In genomic region chr3:147046634-147047033, GRCm38 (mm10) we compare ENCODE assay signal across 12 mouse cellular contexts.
DNase-seq lines count a peak whose midpoint lies in the region; ATAC-seq and TF ChIP-seq lines count a peak whose summit lies in the region.
"Had no signal": no experiment of that assay in that cellular context is flagged by ENCODE, and none has a peak within 500 bp of the region (broad histone marks: within the 10 kb centered on the region; RNA-seq: fewer than 3 reads in every experiment).

No protein-coding gene starts in this region.

- no peak overlapping the region for H3K4me2 ChIP-seq in heart, embryonic 12.5 days
- H3K4me2 ChIP-seq in heart, postnatal 0 days (ENCODE audit: low read depth, low read length): no peak overlapping the region
- H3K4me2 ChIP-seq in stomach, postnatal 0 days (replicated peaks; ENCODE audit: low read depth): no peak overlapping the region
- H3K4me2 ChIP-seq: limb, embryonic 13.5 days; midbrain, embryonic 12.5 days had no signal

- DNase-seq in heart, adult 18-20 months: peak; percentile 54 to 67
- DNase-seq in right cerebral cortex, postnatal 4 days: peak; percentile 11
- DNase-seq in right cerebral cortex, adult 2 months (ENCODE audit: low spot score in 2 of 2): no peak
- DNase-seq in heart, postnatal 0 days (ENCODE audit: low spot score): peak; percentile 71
- no peak for DNase-seq in stomach, postnatal 0 days (ENCODE audit: low spot score)
- no peak for DNase-seq in adrenal gland, postnatal 25 days
- DNase-seq: kidney, postnatal 4 days; thymus, postnatal 14 days had no signal

- H3K9ac ChIP-seq in heart, embryonic 12.5 days: no peak overlapping the region
- no peak overlapping the region for H3K9ac ChIP-seq in heart, postnatal 0 days (replicated peaks; ENCODE audit: low read depth, low read length)
- H3K9ac ChIP-seq in stomach, postnatal 0 days (ENCODE audit: low read length): no peak overlapping the region
- H3K9ac ChIP-seq: limb, embryonic 13.5 days; midbrain, embryonic 12.5 days had no signal

- H3K36me3 ChIP-seq in heart, embryonic 12.5 days: no peaks in the 10 kb centered on the region
- no peaks in the 10 kb centered on the region for H3K36me3 ChIP-seq in heart, postnatal 0 days (replicated peaks; ENCODE audit: control insufficient read depth, insufficient read depth, low read length)
- H3K36me3 ChIP-seq in stomach, postnatal 0 days (ENCODE audit: control insufficient read depth, insufficient read depth, low read length): no peaks in the 10 kb centered on the region
- H3K36me3 ChIP-seq: limb, embryonic 13.5 days; midbrain, embryonic 12.5 days had no signal

- no peak for ATAC-seq in heart, embryonic 12.5 days (ENCODE audit: insufficient number of reproducible peaks, low FRiP score)
- ATAC-seq in heart, postnatal 0 days (ENCODE audit: insufficient read depth, low read depth): peak; percentile 82
- ATAC-seq in stomach, postnatal 0 days (ENCODE audit: low FRiP score, low TSS enrichment): no peak
- no peak for ATAC-seq in erythroblast, adult 5-6 weeks (replicated peaks; ENCODE audit: low FRiP score, poor library complexity, severe bottlenecking)

- no peaks in the 10 kb centered on the region for H3K4me1 ChIP-seq in heart, embryonic 12.5 days (replicated peaks)
- H3K4me1 ChIP-seq in heart, postnatal 0 days (ENCODE audit: control insufficient read depth, insufficient read depth): no peaks in the 10 kb centered on the region
- no peaks in the 10 kb centered on the region for H3K4me1 ChIP-seq in stomach, postnatal 0 days (replicated peaks; ENCODE audit: control insufficient read depth, insufficient read depth)
- H3K4me1 ChIP-seq: midbrain, embryonic 12.5 days had no signal

- no peak for TF ChIP-seq EP300 in heart, postnatal 0 days (IDR thresholded peaks at IDR 0.05; ENCODE audit: low read depth)
- peak; percentile 39 for TF ChIP-seq EP300 in stomach, postnatal 0 days (optimal IDR thresholded peaks at IDR 0.05)

- WGBS in heart, embryonic 12.5 days: 63% methylated on average over 2 of the region's 2 CpGs
- WGBS in heart, postnatal 0 days: 24% methylated on average over 2 of the region's 2 CpGs
- 36% methylated on average over 2 of the region's 2 CpGs for WGBS in stomach, postnatal 0 days

- H3K9me3 ChIP-seq in heart, embryonic 12.5 days (replicated peaks): peaks cover 3% of the 10 kb centered on the region; the same call in 1 of the 2 replicates
- peaks cover 12% of the 10 kb centered on the region for H3K9me3 ChIP-seq in heart, postnatal 0 days (replicated peaks; ENCODE audit: control insufficient read depth, low read length)
- H3K9me3 ChIP-seq in stomach, postnatal 0 days (ENCODE audit: control insufficient read depth, low read length): no peaks in the 10 kb centered on the region

- no peaks in the 10 kb centered on the region for H3K27me3 ChIP-seq in heart, embryonic 12.5 days (replicated peaks)
- H3K27me3 ChIP-seq in heart, postnatal 0 days (ENCODE audit: control insufficient read depth, insufficient read depth, low read length): no peaks in the 10 kb centered on the region
- H3K27me3 ChIP-seq in stomach, postnatal 0 days (ENCODE audit: control insufficient read depth, insufficient read depth, low read length): no peaks in the 10 kb centered on the region
- H3K27me3 ChIP-seq: limb, embryonic 13.5 days; midbrain, embryonic 12.5 days had no signal

- no peak overlapping the region for H3K4me3 ChIP-seq in heart, embryonic 12.5 days
- H3K4me3 ChIP-seq in heart, postnatal 0 days (ENCODE audit: low read depth, low read length): no peak overlapping the region
- no peak overlapping the region for H3K4me3 ChIP-seq in stomach, postnatal 0 days (ENCODE audit: low read depth, low read length)
- H3K4me3 ChIP-seq: limb, embryonic 13.5 days; midbrain, embryonic 12.5 days had no signal

- no peak for TF ChIP-seq CTCF in heart, postnatal 0 days (IDR thresholded peaks at IDR 0.05; ENCODE audit: low read depth)
- no peak for TF ChIP-seq CTCF in stomach, postnatal 0 days (IDR thresholded peaks at IDR 0.05; ENCODE audit: low read depth)

- H3K27ac ChIP-seq in heart, embryonic 12.5 days (ENCODE audit: poor library complexity, severe bottlenecking): no peak overlapping the region
- peak overlapping the region; percentile 58 for H3K27ac ChIP-seq in heart, postnatal 0 days (ENCODE audit: low read depth)
- no peak overlapping the region for H3K27ac ChIP-seq in stomach, postnatal 0 days (replicated peaks)
- H3K27ac ChIP-seq: limb, embryonic 13.5 days; midbrain, embryonic 12.5 days had no signal

Comparison
In these comparisons a context has a peak if more than half of its experiments do, and no peak if none do; other contexts are left out.
1. DNase-seq: peak in heart, adult 18-20 months (2 of 2), right cerebral cortex, postnatal 4 days (single experiment) and heart, postnatal 0 days (single experiment); none in right cerebral cortex, adult 2 months (0 of 2), stomach, postnatal 0 days (single experiment) and adrenal gland, postnatal 25 days (single experiment).